Mouse (Mus musculus) mammary gland, adult 2 months (tissue): ENCODE measurements around the gene Pgls. TPM values are rescaled to one million over a fixed set of nuclear protein-coding genes. Genes with fewer than 3 reads are reported as not detected.

ENCODE experiments used
- polyA plus RNA-seq: library from polyadenylated mRNA; depleted of rRNA; stranded (reverse); fragments of >200 nt; gene quantifications from 2 replicates; pipeline ENCODE4 v1.2.3, GENCODE M21; 2012; ENCODE audit warnings: low replicate concordance; rRNA removed

Pgls gene
- 137 and 341 TPM in 2 replicates for polyA plus RNA-seq

GRCm38 (mm10) chr8:71591471-71592373, at the start of gene Pgls:
Gene Pgls, plus strand, starts transcription at chr8:71592176.

DNA sequence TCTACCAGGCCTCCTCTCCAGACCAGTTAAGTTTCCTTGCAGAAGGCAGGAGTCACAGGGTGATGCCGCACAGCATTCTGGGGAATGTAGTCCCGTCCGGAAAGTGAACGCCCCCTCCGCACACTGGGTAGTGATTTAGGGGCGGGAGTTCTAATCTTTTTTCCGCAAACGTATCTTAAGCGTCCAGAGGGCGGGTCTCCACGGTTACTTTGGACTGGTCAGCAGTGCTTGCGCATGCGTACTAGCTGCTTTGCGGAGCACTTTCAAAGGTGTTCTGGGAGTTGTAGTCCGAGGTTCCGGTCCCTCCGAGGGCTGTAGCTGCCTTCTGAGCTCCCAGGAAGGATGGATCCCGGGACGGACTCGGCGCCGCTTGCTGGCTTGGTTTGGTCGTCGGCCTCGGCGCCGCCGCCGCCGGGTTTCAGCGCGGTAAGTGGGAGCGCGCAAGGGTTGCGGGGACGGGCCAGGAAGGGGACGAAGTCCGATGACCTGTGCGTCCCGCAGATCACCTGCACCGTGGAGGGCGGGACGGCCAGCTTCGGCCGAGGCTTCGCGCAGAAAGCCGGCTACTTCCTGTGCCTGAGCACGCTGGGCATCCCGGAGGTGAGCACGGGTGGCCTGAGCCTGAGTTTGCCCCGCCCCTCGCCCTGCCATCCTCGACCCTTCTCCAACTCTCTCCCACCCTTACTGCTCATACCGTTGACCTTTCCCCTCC, 49.2 kb upstream of the Pgls start, which contains the start of gene Mvb12a:
Gene Mvb12a, plus strand, starts transcription at position 291 of the 712 bp plus-strand sequence.

GRCm38 (mm10) chr8:71558071-71558957, 33.7 kb upstream of the Pgls start, which contains the start of gene Tmem221:
Gene Tmem221, minus strand, starts transcription at chr8:71558871.

GRCm38 (mm10) chr8:71566501-71566900, 25.5 kb upstream of the Pgls start, which contains the start of gene Nxnl1:
Gene Nxnl1, minus strand, starts transcription at chr8:71566601.

DNA sequence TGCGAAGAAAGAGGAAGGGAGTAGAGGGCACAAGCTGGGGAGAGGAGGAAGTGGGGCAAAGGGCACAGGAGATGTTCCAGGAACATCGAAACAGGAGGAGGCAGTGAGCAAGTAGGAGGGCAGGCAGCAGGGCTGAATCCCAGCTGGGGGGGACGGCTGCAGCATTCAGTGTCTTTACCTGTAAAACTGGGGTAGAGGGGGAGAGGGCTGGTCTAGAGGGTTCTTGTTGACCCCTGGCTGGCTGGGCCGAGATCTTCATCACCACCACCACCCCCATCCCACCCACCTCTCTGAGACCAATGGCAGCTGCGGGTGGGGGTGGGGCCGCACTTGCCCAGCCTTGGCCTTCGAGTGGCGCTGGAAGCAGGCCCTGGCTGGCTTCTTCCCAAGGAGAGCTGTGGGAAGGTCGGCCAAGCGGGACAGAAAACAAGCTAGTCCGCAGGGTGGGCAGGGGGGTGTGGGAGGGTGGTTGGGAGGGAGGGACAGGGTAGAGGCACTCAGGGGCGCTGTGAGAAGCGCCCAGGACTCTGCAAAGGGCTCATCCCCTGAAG, 23.5 kb upstream of the Pgls start, which contains the start of gene Slc27a1:
Gene Slc27a1, plus strand, starts transcription at position 496 of the 551 bp plus-strand sequence.

GRCm38 (mm10) chr8:71597451-71597850, 5.5 kb downstream of the Pgls start, which contains the start of gene Fam129c:
Gene Fam129c, plus strand, starts transcription at chr8:71597648.

GRCm38 (mm10) chr8:71610822-71611651, 19.1 kb downstream of the Pgls start, which contains the start of gene Colgalt1:
Gene Colgalt1, plus strand, starts transcription at chr8:71610998.

Other genes starting within 250 kb of the Pgls start
- gene Use1, start 225.3 kb upstream of the Pgls start, polyA plus RNA-seq = 109 and 116 TPM in 2 replicates
- gene Ocel1, start 220.9 kb upstream of the Pgls start, polyA plus RNA-seq = 13.0 and 27.0 TPM in 2 replicates
- 95.9 and 259 TPM in 2 replicates for gene Nr2f6, start 210.2 kb upstream of the Pgls start, polyA plus RNA-seq
- 70.7 and 71.1 TPM in 2 replicates for gene Ushbp1, start 196.4 kb upstream of the Pgls start, polyA plus RNA-seq
- 123 and 158 TPM in 2 replicates for gene Babam1, start 195.3 kb upstream of the Pgls start, polyA plus RNA-seq
- 1.8 and 3.0 TPM in 2 replicates for gene Ankle1, start 186.2 kb upstream of the Pgls start, polyA plus RNA-seq
- 39.7 and 88.0 TPM in 2 replicates for gene Abhd8, start 128.5 kb upstream of the Pgls start, polyA plus RNA-seq
- 109 and 185 TPM in 2 replicates for gene Mrpl34, start 127.2 kb upstream of the Pgls start, polyA plus RNA-seq
- 103 and 108 TPM in 2 replicates for gene Dda1, start 123.0 kb upstream of the Pgls start, polyA plus RNA-seq
- gene Ano8, start 106.2 kb upstream of the Pgls start, polyA plus RNA-seq = 20.8 and 48.1 TPM in 2 replicates
- 27.0 and 51.9 TPM in 2 replicates for gene Gtpbp3, start 104.1 kb upstream of the Pgls start, polyA plus RNA-seq
- gene Plvap, start 80.4 kb upstream of the Pgls start, polyA plus RNA-seq = 191 and 472 TPM in 2 replicates
- gene Ccdc194, start 66.5 kb upstream of the Pgls start, polyA plus RNA-seq = 0.23 TPM in 1 of 2 replicates, not detected in the other
- gene Bst2, start 54.7 kb upstream of the Pgls start, polyA plus RNA-seq = 243 and 517 TPM in 2 replicates
- gene Mvb12a, start 49.3 kb upstream of the Pgls start, polyA plus RNA-seq = 101 and 186 TPM in 2 replicates
- gene Tmem221, start 33.3 kb upstream of the Pgls start, polyA plus RNA-seq = 3.2 and 6.8 TPM in 2 replicates
- 0.63 and 0.92 TPM in 2 replicates for gene Nxnl1, start 25.6 kb upstream of the Pgls start, polyA plus RNA-seq
- 854 and 1,064 TPM in 2 replicates for gene Slc27a1, start 23.3 kb upstream of the Pgls start, polyA plus RNA-seq
- gene Fam129c, start 5.5 kb downstream of the Pgls start, polyA plus RNA-seq = 7.2 and 22.1 TPM in 2 replicates
- gene Colgalt1, start 18.8 kb downstream of the Pgls start, polyA plus RNA-seq = 159 and 238 TPM in 2 replicates
- gene Unc13a, start 79.6 kb downstream of the Pgls start, polyA plus RNA-seq = 1.2 and 1.5 TPM in 2 replicates
- 54.2 and 110 TPM in 2 replicates for gene Jak3, start 84.1 kb downstream of the Pgls start, polyA plus RNA-seq
- 45.3 and 91.7 TPM in 2 replicates for gene Insl3, start 97.0 kb downstream of the Pgls start, polyA plus RNA-seq
- 18.6 and 33.3 TPM in 2 replicates for gene B3gnt3, start 109.6 kb downstream of the Pgls start, polyA plus RNA-seq
- 57.5 and 167 TPM in 2 replicates for gene Fcho1, start 133.5 kb downstream of the Pgls start, polyA plus RNA-seq